Mouse (Mus musculus): ENCODE results near the gene Rps3a1.

DNA sequence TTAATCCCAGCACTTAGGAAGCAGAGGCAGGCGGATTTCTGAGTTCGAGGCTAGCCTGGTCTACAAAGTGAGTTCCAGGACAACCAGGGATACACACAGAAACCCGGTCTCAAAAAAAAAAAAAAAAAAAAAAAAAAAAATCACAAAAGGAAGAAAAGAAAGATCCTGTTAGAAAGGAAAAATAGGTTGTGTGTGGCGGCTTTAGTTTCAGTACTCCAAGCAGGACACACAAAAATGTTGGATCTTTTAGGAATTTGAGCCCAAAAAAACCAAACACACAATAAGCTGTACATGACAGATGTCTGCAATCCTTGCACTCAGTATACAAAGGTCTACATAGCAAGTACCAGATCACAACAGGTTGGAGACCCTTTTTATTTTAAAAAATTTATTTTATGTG is 2.8 kb downstream of the Rps3a1 start:
- no peak for TF ChIP-seq POLR2A (IDR thresholded peaks at IDR 0.05; ENCODE audit: low read depth, low read length)
- no peak for TF ChIP-seq CTCF (IDR thresholded peaks at IDR 0.05; ENCODE audit: borderline replicate concordance, insufficient read depth, low read length)
